Mouse (Mus musculus) testis, postnatal 14 days (tissue): ENCODE measurements around the gene Smarca2.
A peak's percentile ranks its signal among the peaks of the same experiment; 100 is the strongest.
"Not testable (repeated sequence)": the region's sequence is repeated elsewhere in the genome, so short reads cannot be mapped to it uniquely, and the experiment has no call there.

Experiments
- DNase-seq: peaks from one replicate; pipeline ENCODE4 v3.0.0; 2021; ENCODE audit warnings: low spot score

Smarca2 gene

DNA sequence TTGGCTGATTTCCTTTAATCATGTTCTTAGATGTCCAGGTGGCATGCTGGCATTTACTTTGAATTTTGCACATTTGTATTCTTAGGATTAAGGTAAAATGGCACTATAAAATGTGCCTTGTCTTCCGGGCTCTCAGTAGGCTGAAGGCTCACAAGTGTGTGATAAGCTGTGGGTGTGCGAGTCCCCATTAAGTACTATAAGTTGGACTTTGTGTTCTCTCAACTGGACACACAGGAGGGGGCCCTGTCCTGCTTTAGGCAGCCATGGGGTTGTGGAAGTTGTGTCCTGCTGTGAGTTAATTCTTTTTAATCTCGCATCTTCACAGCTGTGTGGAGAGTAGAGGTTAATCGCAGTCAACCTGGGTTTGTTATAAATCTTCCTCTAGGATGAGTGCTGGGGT lies 85.7 kb downstream of the Smarca2 start:
- no peak for DNase-seq

DNA sequence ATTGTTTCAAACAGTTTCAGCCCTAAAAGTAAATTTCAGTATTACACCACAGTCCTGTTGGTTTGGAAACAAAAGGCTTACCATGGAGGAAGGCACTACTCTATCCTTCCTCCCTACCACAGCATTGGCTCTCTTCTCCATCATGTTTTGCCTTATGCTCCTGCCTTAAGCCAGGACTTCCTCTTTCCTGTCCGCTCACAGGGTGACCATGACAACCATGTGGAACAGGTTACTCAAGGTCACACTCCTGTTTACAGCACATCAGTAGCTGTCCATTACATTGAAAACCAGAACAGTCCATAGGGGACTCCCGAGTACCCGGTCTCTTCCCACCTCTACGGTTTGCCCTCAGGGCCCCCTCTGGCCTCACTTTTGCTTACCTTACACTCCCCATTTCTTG lies 92.3 kb downstream of the Smarca2 start:
- DNase-seq: no peak

DNA sequence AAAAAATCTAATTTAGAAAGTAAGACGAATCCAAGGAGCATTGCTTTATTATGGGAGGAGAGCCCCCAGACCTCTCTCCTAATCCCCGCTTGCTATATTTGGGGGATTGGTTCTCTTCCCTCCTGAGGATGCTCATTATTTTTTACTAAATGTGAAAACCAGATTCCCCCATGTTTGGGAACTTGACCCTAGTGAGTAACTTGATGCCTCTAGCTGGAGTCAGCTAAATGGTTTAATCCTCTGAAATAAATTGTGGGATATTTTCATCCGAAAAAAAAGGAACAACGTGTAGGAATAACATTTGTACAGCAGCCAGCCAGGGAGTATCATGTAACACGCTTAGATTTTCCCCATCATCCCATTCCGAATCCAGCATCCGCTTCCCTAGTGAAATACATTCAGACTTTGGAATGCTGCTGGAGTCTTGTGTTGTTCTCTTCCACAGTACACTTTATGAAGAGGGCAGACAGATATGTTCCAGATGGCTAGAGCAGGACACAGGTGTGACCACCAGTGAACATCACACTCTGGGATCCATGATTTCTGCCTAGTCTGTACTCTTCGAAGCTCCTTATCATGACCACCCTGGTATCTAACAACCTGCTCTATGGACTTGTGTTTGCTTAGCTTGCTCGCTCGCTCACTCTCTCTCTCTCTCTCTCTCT lies 99.8 kb downstream of the Smarca2 start:
- no peak for DNase-seq

DNA sequence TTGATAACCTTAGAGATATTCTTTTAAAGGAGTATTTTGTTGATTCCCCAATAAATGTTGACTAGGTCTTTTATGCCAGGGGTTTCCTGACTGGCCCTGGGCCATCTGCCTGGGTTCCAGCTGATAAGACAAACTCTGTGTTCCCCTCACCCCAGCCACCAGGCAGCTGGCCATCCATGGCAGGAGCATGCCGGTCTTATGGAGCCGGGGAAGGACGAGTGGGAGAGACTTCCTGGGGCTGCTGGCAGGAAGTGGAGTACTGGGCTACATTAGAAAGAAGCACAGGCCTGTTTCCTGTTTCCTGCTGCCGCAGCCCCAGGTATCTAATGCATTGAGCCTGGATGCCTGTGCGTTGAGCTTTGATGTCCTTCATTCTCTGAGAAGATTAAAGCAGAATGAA lies 102.1 kb downstream of the Smarca2 start:
- DNase-seq: peak; percentile 19

DNA sequence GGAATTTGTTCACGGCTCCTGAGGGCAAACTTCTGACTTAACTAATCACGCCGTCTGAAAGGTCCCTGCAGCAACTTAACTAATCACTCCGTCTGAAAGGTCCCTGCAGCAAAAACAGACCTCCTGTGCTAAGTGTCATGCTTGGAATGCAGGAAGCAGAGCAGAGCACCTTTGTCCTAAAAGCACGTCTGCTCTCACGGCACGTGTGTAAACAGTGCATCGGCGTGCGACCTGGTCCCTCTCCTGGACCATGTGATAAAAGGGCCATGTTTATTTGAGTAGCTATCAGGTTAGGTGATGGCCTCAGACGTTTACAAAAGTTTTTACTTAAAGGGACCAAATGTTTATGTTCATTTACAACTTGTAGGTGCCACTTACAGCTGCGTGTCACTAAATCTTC lies 104.2 kb downstream of the Smarca2 start:
- no peak for DNase-seq

DNA sequence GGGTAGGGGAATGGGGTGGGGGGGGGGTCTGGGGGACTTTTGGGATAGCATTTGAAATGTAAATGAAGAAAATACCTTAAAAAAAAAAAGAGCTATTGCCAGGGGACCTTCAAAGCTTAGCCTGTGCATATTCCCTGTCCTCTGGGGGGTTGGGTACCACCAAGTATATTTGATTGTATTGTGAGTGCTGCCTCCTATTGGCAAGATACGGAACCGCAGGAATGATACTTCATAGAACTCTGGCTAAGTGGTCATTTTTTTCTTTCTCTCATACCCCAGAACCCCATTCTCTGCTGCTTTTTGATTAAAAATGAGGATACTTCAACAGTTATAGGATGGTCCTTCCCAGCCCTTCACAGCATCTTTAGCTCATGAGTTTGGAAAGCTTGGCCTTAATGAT lies 106.4 kb downstream of the Smarca2 start:
- DNase-seq: no peak

DNA sequence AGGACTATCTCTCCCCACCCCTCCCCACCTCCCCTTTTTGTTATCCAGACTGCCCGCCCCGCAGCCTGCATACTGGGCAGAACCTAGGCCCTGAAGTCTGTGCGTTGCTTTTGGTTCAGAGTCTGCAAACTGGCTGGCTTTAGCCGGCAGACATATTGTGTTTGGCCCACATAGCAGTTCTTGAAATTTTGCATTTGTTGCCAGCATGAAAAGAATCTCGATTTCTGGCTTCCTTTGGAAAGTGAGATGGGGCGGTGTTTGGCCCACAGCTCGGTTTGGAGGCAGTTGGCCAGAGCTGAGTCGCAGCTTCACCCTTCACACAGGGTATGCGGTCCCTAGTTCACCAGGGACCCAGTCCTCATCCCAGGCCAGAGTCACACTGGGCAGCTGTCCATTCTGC lies 111.4 kb downstream of the Smarca2 start:
- DNase-seq: no peak

DNA sequence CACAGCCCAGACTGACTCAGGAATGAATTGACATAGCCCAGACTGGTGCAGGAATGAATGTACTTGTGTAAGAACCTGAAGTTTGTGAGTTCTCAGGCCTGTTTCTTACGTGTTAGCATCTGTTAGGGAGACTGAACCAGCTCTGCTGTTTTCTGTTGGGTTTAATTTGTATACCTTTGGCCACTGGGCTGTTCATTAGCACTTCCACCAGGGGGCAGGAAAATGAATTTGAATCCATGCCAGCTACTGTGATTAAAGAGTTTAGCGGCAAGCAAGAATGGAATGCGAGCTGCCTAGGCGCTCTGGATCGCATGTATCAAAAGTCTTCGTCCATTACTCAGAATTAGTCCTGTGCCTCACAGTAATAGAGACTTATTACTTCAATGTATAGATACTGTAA lies 113.4 kb downstream of the Smarca2 start:
- peak; percentile 39 for DNase-seq

DNA sequence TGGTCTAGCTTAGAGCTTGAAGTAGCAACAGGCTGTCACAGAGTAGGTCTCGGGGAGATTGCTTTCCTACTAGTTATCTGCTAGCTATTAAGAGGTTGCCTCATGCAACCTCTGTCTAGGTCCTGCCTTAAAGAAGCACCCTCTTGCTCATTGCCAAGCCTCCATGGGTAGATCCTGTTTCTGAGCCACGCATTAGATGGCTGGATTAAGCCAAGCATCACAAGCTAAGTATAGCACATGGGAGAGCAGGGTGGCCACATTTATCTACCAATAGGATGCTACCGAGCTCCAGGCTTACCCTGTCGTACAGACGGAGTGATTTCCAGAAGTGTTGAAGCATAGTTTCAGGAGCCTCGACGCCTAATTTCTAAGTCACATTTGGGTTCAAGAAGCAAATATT lies 114.3 kb downstream of the Smarca2 start:
- no peak for DNase-seq

DNA sequence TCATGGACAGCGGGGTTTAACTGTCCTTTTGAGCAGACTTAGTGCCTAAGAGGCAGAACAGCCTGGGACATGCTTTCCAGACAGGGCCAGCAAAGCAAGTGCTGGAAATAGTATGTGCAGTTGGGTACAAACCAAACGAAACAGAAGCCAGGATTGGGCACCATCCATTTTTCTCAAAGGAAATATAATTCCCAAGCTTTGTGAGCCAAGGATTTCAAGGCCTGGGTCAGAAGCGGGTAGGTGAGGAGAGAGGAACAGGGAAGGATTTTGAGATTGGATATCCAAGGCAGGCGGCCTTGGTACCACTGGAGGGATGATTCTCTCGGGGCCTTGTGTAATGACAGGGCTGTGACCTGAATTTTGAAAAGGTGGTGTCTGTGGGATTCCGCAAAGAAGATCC lies 116.9 kb downstream of the Smarca2 start:
- DNase-seq: no peak

DNA sequence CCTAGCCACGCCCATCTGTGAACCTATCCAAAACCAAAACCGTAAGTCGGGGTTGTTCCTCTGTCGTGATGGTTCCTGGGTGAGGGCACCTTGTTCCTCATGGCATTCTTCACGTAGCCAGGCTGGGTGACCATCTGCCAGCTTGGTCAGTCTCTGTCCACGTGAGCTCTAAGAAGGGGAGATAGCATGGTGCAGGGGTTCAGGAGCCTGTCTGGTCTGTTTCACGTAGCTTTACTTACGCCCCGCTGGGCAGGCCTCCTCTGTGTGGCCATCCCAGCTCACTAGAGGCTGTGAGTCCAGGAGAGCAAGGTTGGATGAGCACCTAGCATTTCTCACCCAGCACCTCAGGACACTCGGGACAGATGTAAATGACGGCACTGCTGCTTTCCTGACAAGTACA lies 119.0 kb downstream of the Smarca2 start:
- no peak for DNase-seq

DNA sequence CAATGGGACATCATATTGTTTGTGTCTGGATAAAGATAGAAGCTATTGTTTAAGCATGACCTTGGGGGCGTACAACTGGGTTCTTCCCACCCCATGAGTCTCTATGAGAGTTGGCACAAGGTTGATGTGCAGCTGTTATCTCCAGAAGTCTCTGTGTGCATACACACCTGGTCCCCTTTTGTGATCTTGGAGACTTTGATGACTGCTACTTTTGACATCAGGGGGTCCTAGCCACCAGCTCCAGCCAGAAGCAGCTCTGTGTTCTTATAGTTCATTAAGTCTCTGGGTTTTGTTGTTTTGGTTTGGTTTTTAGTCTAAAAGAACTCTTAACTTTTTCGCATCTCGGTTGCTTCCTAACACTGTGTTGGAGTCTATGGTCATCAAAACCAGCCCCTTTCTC lies 119.8 kb downstream of the Smarca2 start:
- DNase-seq: no peak

DNA sequence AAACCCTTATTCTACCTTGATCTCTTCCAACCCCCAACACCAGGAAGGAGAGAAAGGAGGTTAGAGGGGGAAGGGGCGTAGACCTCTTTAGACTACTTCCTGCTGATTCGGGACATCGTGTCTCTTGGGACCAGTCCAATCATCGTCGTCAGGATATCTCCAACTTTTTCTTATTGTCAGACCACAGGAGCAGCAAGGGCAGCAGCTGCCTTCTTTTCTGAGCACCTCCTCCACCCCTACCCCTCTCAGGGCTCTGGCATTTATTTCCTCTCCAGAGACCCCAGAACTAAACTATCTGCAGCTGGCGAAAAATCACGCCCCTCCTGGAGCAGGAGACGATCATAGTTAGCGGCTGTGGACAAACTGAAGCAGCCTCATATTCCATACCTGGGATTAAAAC lies 122.9 kb downstream of the Smarca2 start:
- no peak for DNase-seq

DNA sequence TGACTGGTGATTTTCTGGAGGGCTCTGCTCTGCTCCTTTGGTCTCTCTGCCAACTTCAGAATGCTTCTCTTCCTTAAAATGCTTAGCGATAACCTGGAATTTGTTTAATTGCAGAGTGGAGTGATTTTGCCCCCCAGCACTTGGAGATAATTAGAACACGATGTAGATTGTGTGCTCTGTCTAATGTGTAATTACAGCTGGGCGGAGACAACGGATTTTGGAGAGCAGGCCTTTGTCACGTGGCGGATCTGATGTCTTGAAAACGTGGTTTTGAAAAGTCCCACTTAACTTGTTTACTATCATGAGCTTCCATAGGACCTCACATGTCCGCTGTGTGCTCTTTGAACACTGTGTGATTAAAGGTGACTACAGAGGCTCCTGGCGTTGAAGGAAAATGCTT lies 125.6 kb downstream of the Smarca2 start:
- DNase-seq: no peak

DNA sequence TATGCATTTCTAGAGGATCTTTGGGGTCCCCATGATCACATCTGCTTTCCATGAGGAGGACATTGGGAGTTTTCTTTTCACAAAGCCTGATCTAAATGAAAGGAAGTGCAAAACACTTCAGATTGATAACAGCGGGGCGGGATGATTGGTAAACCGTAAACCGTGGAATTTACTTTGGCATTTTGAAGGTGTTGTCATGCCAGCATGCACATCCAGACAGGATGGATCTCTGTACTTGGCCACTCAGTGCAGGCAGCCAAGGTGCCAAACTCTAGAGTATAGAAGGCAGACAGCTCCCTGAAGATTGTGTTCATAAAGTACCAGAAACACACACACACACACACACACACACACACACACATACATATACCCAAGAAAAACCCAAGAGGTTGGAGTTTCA lies 126.3 kb downstream of the Smarca2 start:
- no peak for DNase-seq

DNA sequence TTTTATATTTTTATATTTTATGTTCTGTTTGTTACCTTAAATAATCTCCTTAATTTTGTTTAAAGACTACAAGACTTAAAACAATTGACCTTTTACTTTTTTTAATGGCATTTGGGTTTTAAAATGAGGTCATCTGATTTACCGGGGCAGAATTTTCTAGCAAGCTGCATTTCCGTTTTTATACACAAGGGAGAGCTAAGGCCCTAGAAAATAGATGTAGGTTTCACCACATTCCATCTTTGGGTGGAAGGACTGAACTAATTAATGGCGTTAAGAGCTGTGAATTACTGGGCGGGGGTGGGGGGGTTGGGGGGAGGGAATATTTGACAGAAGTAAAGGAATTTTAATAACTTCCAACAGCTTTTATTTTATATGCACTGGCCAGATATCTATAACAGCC lies 127.0 kb downstream of the Smarca2 start:
- DNase-seq: no peak

DNA sequence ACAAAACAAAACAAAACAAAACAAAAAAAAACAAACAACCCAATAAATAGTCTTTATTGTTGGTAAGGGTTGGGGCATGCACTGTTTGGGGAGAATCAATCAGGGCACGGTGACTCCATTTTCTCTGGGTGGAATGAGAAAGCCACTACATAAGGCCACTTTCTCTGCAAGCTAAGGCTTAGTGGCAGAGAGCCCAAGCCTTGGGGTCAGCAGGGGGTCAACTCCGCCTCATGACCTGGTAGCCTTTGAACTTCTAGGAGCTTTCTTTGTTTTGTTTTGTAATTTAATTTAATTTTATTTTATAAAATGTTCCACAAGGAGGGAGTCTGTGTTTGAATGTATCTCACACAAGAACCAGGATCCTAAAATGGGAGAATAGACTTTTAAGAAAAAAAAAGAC lies 128.2 kb downstream of the Smarca2 start:
- no peak for DNase-seq

DNA sequence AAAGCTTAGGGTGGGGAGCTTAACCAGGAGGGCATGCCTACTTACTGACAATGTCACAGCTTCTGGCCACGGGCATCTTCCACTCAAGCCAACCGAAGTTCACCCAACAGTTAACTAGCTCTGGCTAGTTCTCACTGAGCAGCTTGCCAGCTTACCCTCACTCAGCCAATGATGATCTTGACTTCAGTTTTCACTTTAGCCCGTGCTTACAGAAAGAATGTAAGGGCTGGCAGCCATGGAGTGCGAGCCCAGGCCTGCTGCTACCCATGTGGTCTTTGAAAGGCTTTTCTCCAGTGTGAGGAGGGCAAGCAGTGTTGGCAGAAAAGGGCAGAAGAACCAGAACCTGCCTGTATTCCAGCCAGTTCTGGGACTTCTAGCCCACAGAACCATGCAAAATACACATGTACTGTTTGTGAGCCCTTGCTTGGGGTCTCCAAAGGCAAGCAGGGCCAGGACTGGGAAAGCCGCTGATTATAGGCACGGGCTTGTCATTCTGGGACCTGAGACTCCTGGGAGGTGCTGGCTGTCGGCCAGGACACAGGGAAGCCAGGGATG lies 128.8 kb downstream of the Smarca2 start:
- DNase-seq: no peak

DNA sequence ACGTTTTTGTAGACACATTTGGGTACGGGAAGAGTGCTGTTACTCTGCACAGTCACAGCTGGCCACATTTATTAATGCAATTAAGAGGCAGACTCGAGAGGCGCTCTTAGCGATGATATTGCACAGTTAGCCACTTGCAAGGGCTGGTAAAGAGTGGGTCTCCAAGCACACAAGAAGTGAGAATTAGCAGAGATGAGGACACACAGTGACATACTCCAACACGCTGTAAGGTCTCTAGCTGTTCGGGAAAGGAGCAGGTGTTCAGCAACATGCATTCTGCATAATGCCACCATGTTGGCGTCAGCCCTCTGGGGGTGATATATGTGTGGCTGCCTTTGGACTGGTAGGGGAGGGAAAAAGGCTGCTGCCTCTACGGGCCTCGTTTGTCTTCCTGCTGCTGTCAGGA lies 129.9 kb downstream of the Smarca2 start:
- no peak for DNase-seq

DNA sequence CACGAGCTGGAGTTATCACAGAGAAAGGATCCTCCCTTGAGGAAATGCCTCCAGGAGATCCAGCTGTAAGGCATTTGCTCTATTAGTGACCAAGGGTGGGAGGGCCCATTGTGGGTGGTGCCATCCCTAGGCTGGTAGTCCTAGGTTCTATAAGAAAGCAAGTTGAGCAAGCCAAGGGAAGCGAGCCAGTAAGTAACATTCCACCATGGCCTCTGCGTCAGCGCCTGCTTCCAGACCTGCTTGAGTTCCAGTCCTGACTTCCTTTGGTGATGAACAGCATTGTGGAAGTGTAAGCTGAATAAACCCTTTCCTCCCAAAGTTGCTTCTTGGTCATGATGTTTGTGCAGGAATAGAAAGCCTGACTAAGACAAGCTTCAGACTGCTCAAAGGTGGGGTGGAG lies 140.2 kb downstream of the Smarca2 start:
- not testable (repeated sequence) for DNase-seq

DNA sequence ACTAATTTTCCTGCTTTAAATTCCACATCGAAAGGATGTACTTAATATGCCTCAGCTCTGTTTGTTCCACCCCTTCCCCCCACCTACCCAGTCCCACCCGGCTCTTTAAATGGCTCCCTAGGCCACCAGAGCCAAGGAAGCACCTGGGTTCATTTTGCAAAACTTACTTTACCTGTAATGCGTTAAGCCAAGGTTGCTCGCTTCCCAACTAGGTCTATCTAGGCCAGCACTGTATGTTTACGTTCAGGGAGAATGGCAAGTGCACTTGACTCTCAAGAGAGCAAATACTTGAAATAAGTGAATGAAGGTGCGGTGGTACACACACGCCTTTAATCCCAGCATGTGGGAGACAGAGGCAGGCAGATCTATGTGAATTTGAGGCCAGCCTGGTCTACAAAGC lies 140.7 kb downstream of the Smarca2 start:
- no peak for DNase-seq

DNA sequence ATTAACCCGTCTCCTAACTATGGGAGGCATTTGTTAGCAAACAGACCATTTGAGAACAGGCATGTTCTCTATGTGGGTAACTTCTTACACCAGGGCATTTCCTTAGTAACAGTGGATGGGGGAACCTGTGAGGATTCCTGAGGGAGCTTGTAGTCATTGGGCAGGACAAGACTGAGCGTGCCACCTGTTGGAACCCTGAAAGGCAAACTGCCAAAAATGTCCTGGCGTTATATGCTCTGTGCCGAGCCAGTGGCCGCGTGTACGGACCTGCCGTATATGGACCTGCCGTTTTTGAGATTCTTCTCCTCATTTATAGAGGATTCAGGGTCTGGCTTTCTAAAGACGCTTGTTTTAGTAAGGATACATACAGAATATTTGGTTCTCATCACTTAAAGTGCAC lies 141.4 kb downstream of the Smarca2 start:
- no peak for DNase-seq

DNA sequence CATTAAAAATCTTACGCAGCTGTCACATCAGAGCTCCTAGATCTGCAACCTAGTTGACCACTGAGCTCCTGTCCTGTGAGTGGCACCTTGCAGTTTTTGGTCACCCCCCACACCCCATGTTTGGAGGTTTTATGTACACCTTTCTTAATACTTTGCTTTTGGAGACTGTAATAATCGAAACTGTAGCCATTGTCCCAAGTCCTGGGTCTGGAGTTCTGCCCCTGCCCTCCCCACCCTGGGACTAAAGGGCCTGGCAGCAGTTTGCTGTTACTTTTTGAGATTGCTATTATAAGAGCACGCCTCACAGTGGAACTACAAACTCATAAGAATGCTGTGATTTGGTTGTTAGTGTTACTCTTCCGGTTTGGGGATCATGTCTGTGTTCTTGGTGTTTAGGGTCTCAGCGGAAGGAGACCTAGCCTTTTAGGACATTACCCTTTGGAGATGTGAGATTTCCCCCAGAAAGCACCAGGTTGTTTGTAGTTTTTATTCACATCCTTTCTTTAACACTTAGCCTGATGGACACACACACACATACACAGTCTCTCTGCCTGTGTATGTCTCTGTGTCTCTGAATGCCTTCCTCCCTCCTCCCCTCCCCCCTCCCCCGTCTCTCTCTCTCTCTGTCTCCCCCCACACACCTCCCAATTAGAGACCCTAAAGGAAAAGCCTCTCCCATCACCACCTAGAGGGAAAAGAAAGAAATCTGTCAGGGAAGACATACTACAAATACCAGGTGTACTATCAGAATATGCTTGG lies 142.0 kb downstream of the Smarca2 start:
- DNase-seq: no peak
